Mouse (Mus musculus): ENCODE measurements around the gene Pik3c2a.

The Pik3c2a gene

GRCm38 (mm10) chr7:116292377-116292776 is 150.9 kb downstream of the Pik3c2a start:
- no peak for DNase-seq

GRCm38 (mm10) chr7:116290559-116290958 is 152.7 kb downstream of the Pik3c2a start:
- no peak for DNase-seq

DNA sequence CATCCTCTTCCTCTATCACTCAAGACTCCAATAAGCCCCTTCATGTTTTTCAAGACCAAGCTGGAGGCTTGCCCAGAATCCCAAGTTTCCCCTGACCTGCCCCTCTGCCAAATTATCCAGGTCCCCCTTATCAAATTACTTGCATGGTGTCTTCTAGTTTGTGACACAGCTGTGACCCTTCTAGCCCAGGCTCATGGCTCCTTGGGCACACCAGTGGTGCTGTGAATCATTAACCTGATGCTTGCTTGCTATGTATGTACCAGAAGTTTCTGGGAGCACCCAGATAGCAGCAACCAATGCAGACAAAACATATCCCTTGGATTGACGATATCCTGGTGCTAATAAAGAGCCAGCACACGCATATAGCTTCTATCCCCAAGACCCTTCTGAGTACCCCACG is 154.3 kb downstream of the Pik3c2a start:
- DNase-seq, result no peak

- DNase-seq, result no peak
Measured at GRCm38 (mm10) chr7:116287959-116288358, 155.3 kb downstream of the Pik3c2a start.
